Mouse (Mus musculus): ENCODE results near the gene Loxl1.

GRCm38 (mm10) chr9:58271109-58271508, 41.9 kb downstream of the Loxl1 start:
- TF ChIP-seq POLR2A (IDR thresholded peaks at IDR 0.05; ENCODE audit: borderline replicate concordance, extremely low read depth, low read depth, low read length) = no peak
- no peak for TF ChIP-seq CTCF (IDR thresholded peaks at IDR 0.05; ENCODE audit: insufficient read depth, low read length)

All from lung, adult 2 months (tissue).